Mouse (Mus musculus): ENCODE data around the gene B3gnt4. TPM values are rescaled to one million over a fixed set of nuclear protein-coding genes. Genes with fewer than 3 reads are reported as not detected.

The B3gnt4 gene
- polyA plus RNA-seq, 1 experiment from 2014 or later: not detected

DNA sequence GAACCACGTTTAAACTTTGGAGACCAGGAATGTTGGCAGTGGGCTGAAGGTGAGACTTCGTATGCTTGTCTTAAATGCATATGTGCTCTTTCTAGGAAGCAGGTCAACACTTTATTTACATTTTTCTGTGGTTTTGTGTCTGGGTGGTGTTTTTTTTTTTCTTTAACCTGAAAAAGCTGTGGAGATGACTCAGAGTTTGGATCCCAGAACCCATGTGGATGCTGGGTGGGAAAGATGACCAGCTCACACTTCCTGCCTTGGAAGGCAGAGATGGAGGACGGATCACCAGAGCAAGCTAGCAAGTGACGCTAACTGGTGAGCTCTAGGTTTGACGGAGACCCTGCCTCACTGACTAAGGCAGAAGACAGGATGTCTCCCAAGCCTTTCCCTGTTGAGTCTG lies 4.6 kb downstream of the B3gnt4 start:
- Histone ChIP-seq H3K36me3 (ENCODE audit: inconsistent target) (0 out of 2 replicates have a peak, but pooled peaks cover 8% of the 10 kb centered on the region), H3K4me3 (ENCODE audit: inconsistent target) (no peak overlapping the region), H3K27ac (no peak overlapping the region), H3K79me2 (ENCODE audit: inconsistent target) (no peaks in the 10 kb centered on the region)
- WGBS (ENCODE audit: missing documents): 97% methylated on average over 5 of the region's 5 CpGs

DNA sequence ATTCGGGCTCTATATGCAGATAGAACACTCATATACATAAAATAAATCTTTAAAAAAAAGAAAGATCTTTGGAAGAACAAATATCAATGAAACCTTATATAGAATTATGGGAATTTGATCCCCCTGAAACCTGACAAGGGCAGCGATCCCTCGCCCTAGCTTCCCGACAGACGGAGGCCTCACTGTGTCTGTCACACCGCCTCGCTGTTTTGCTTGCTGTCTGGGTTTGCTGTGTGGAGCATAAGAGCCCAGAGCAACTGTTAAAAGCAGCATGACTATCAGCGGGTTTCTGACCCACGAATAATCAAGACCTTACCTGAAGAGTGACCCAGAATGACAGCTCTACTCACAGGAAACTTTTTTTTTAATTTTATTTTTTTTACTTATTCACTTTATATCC lies 10.4 kb downstream of the B3gnt4 start:
- H3K27ac ChIP-seq: no peak overlapping the region
- H3K36me3 ChIP-seq (ENCODE audit: inconsistent target): 0 out of 2 replicates have a peak, but pooled peaks cover 8% of the 10 kb centered on the region
- no peaks in the 10 kb centered on the region for H3K79me2 ChIP-seq (ENCODE audit: inconsistent target)
- 91% methylated on average over 9 of the region's 9 CpGs for WGBS (ENCODE audit: missing documents)
- H3K4me3 ChIP-seq (ENCODE audit: inconsistent target): no peak overlapping the region

DNA sequence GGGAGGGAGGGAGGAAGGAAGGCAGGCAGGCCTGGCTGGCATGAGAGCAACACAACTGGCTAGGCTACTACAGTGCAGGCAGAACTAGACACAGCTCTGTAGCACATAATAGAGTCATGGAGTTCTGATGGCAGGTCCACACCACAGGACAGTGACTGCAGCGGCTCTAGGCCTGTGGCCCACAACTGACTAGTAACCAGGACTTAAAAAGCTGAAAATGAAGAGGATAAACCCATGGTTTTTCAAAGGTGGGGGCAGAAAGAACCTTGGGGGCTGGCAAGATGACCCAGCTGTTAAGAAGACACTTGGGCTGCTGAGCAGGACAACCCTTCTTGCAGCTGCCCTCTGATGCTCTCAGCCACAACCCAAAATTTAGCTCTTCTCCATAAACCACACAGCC lies 11.4 kb downstream of the B3gnt4 start:
- no peaks in the 10 kb centered on the region for H3K79me2 ChIP-seq (ENCODE audit: inconsistent target)
- 0 out of 2 replicates have a peak, but pooled peaks cover 8% of the 10 kb centered on the region for H3K36me3 ChIP-seq (ENCODE audit: inconsistent target)
- 100% methylated on average over 1 of the region's 1 CpGs for WGBS (ENCODE audit: missing documents)
- no peak overlapping the region for H3K4me3 ChIP-seq (ENCODE audit: inconsistent target)
- no peak overlapping the region for H3K27ac ChIP-seq

DNA sequence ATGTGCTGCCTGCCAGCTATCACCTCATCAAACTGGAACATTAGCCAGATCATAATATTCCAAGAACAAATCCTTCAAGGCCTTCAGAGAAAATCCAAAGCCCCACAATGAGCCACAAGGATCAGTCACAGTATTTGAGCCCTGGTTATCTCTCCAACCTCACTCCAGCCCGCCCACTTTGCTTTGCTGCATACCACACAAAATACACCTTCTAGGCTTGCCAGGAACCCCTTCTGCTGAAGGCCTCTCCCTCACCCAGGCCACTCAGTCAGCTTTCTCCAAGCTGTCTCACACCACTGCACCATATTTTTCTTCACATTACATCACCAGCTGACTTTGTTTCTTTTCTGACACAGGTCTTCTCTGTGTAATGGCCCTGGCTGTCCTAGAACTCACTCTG lies 11.9 kb downstream of the B3gnt4 start:
- 100% methylated on average over 1 of the region's 1 CpGs for WGBS (ENCODE audit: missing documents)
- Histone ChIP-seq H3K36me3 (ENCODE audit: inconsistent target) (peaks cover 13% of the 10 kb centered on the region; the same call in 1 of the 2 replicates), H3K27ac (no peak overlapping the region), H3K79me2 (ENCODE audit: inconsistent target) (no peaks in the 10 kb centered on the region), H3K4me3 (ENCODE audit: inconsistent target) (no peak overlapping the region)

DNA sequence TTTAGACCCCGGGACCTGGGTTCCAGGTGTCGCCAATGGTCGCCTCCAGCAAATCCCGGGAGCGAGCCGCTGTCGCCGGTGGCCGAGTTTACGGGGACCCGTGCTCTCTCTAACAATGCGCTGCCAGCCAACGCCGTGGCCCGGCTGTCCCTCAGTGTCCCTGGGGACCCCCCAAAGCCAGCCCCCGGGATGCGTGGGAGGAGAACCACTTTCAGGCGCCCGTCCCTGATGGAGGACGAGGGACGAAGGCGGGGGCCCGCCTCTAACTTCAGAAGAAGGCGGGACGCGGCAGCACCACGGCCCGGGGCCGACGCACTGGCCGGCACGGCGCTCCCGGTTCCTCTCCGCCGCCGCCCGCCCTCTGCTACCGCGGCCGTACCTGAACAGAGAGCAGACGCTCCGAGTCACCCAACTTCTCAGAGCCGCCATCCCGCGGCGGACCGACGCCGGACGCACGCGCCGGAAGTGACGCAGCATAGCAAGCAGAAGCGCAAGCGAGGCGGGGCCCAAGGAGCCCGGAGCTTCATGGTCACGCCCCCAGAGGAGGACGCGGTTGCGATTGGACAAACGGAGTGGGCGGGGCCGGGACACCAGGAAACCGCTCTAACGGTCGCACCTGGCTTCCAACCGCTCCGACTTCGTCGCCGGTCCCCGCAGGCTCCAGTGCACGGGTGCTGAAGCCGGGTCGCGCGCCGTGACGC lies 13.6 kb downstream of the B3gnt4 start, which contains the start of gene Diablo:
Diablo (minus strand) TSS at position 485 of the 701 bp plus-strand sequence.
- Histone ChIP-seq H3K27ac (no peak within 1 kb of the TSS), H3K79me2 (ENCODE audit: inconsistent target) (no peaks in the 10 kb centered on the region)

DNA sequence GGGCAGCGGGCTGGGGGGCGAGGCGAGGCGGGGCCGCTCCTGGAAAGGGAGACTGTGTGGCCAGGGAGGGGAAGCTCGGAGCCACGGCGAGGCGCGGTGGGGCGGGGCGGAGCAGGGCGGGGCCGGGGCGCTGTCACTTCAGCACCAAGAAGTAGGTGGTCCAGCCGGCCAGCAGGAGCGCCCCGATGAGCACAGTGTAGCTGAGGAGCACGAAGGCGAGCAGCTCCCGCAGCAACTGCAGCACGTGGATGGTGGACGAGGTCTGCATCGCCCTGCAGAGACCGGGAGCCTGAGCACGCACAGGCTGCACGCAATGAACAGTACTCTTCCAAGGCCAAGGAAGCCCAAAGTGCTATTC lies 14.1 kb downstream of the B3gnt4 start:
- Histone ChIP-seq H3K79me2 (ENCODE audit: inconsistent target) (no peaks in the 10 kb centered on the region), H3K4me3 (ENCODE audit: inconsistent target) (no peak overlapping the region), H3K27ac (no peak overlapping the region), H3K36me3 (ENCODE audit: inconsistent target) (peaks cover 26% of the 10 kb centered on the region)
- WGBS (ENCODE audit: missing documents): under 1% methylated on average over 27 of the region's 27 CpGs

More for the DNA sequence above, 13.6 kb downstream of the B3gnt4 start, which contains the start of gene Diablo:
- Histone ChIP-seq H3K36me3 (ENCODE audit: inconsistent target) (peaks cover 21% of the 10 kb centered on the region; the same call in 1 of the 2 replicates), H3K4me3 (ENCODE audit: inconsistent target) (peak within 1 kb of the TSS; percentile 46)
- WGBS (ENCODE audit: missing documents): 1% methylated on average over 73 of the region's 82 CpGs

DNA sequence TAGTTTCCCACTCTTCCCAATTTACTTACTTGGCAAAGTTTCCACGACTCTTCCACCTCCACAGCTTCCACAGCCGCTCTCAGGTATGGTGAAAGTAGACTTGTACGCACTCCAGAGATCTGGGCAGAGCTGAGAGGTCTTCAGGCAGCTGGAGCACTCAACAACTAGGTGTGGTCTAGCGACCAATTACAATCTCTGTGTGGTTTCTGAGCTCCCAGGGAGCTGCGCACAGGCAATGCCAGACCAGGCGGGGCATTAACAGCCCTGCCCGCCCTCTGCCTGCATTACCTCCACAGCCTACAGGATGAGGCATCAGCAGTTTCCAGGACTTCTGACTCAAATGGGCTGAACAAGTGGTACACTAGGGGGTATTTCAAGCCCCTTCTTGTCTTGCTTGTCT lies 15.0 kb downstream of the B3gnt4 start, which contains the start of gene Gm49027:
Gm49027 (minus strand) TSS at position 208 of the 400 bp plus-strand sequence.
- 90% methylated on average over 7 of the region's 7 CpGs for WGBS (ENCODE audit: missing documents)
- Histone ChIP-seq H3K4me3 (ENCODE audit: inconsistent target) (no peak within 1 kb of the TSS), H3K27ac (no peak within 1 kb of the TSS), H3K79me2 (ENCODE audit: inconsistent target) (no peaks in the 10 kb centered on the region), H3K36me3 (ENCODE audit: inconsistent target) (peaks cover 35% of the 10 kb centered on the region)

DNA sequence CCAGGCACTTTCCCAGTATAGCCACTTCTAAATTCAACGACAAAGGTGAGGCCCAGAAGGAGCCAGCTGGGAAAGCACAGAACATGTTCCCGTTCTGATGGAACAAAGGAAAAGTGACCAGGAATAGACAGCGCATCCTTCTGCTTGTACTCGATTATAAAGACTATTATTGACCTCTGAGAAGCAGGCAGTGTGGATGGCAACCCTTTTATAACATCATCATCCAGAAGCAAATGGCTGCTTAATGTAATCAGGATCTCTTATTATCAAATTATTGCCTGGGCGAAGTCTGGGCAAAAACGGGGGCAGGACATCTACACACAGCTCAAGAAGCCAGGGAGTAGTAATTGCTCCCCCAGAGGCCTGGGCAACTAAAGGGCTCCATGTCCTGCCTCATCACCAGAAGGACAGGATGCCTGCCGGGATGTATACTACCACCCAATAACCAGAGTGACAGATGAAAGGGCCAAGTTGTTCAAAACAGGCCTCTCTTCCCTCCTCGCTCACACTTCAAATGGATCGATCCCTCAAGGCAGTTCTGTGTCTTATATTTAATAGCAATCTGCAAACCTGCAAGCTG lies 15.7 kb downstream of the B3gnt4 start:
- Histone ChIP-seq H3K36me3 (ENCODE audit: inconsistent target) (peaks cover 42% of the 10 kb centered on the region), H3K27ac (no peak overlapping the region), H3K4me3 (ENCODE audit: inconsistent target) (no peak overlapping the region), H3K79me2 (ENCODE audit: inconsistent target) (no peaks in the 10 kb centered on the region)
- WGBS (ENCODE audit: missing documents): 93% methylated on average over 9 of the region's 9 CpGs

DNA sequence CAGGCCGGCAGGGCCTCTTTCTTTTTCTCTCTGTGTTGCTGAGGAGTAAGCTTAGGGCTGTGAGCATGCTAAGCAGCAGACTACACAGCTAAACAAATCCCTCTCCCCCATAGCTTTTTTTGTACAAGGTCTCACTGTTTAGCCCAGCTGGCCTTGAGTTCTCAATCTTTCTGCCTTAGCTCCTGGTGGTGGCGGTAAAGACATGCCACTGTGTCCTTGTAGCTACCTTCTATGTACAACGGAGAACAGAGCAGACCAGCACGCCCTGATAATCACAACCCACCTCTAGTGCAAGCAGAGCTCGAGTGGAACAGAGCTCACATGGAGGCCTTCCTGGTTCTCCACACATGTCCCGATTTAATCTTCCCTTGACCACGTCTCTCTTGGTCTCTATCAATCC lies 18.4 kb downstream of the B3gnt4 start:
- Histone ChIP-seq H3K4me3 (ENCODE audit: inconsistent target) (no peak overlapping the region), H3K36me3 (ENCODE audit: inconsistent target) (peaks cover 69% of the 10 kb centered on the region), H3K79me2 (ENCODE audit: inconsistent target) (no peaks in the 10 kb centered on the region), H3K27ac (no peak overlapping the region)
- WGBS (ENCODE audit: missing documents): 88% methylated on average over 7 of the region's 7 CpGs

DNA sequence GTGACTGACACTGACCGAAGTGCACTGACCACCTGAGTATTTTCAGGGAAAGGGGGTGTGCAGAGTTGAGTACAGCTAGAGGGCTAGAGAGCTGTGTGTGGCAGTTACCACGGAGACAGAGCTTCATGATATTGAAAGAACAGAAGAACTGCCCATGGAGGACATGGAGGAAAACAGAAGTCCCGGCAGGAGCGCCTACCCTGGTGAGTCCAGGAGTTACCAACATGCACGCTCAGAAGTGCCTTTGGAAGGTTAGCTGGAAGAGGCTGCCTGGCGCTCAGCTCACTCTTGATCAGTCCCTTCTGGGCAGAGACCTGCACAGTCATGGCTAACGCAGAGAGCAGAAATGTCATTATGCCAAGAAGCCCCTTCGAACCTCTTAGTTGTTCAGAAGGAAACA lies 19.8 kb downstream of the B3gnt4 start:
- no peak overlapping the region for H3K27ac ChIP-seq
- peaks cover 83% of the 10 kb centered on the region for H3K36me3 ChIP-seq (ENCODE audit: inconsistent target)
- 93% methylated on average over 8 of the region's 8 CpGs for WGBS (ENCODE audit: missing documents)
- H3K79me2 ChIP-seq (ENCODE audit: inconsistent target): no peaks in the 10 kb centered on the region
- H3K4me3 ChIP-seq (ENCODE audit: inconsistent target): no peak overlapping the region

DNA sequence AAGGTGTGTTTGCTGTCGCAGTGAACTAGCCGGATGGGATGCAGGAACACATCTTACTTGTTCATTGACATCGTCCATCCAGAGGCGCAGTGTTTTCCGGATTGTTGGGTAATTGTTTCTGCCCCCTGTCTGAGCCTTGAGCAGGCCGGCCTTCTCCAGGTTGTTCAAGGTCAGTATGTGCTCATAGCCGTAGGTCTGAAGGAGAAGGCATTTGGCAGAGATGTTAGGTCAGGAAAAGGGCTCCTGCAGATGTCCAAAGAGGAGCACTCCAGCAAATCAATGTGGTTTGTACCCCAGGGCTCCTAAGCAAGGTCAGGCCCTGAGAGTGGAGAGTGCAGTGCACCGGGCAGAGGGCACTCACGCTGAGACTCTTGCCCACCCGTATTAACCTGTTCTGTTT lies 23.5 kb downstream of the B3gnt4 start:
- Histone ChIP-seq H3K4me3 (ENCODE audit: inconsistent target) (no peak overlapping the region), H3K36me3 (ENCODE audit: inconsistent target) (peaks cover 88% of the 10 kb centered on the region), H3K79me2 (ENCODE audit: inconsistent target) (no peaks in the 10 kb centered on the region), H3K27ac (no peak overlapping the region)
- 96% methylated on average over 10 of the region's 10 CpGs for WGBS (ENCODE audit: missing documents)

DNA sequence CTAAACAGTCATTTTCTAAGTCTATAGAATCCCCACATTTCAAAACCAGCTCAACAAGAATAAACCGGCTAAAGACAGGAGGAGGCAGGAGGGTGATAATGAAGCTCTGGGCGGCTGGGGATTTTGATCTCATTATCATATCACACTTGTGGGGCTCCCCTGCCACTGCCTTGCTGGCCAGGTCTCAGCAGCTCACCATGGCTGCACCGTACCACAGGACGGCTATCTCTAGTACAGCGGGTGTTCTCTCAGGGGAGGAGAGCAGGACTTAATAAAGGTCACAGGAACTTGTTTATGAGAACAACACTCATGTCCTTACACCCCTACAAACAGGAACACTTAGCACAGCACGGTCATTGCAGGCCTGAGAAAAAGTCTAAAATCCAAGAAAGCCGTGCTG lies 45.4 kb downstream of the B3gnt4 start:
- no peak overlapping the region for H3K4me3 ChIP-seq (ENCODE audit: inconsistent target)
- H3K27ac ChIP-seq: no peak overlapping the region
- WGBS (ENCODE audit: missing documents): 94% methylated on average over 7 of the region's 7 CpGs
- H3K36me3 ChIP-seq (ENCODE audit: inconsistent target): peaks cover 54% of the 10 kb centered on the region
- H3K79me2 ChIP-seq (ENCODE audit: inconsistent target): peaks cover 8% of the 10 kb centered on the region; the same call in 1 of the 2 replicates

DNA sequence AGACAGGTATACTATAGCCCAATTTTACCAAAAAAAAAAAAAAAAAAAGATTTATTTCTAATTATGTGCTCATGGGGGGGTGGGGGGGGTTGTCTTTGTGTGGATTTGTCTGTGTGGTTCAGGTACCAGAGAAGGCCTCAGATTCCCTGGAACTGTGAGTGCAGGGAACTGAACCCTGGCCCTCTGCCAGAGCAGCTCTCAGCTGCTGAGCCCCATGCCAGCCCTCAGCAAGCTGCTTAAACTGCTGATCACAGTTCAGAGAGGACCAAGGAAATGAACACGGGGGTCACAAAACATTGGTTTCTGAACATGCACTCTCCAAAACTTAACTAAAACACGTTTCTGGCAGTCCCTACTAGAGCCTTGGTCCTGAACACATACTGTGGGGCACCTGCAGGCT lies 46.2 kb downstream of the B3gnt4 start:
- H3K36me3 ChIP-seq (ENCODE audit: inconsistent target): peaks cover 62% of the 10 kb centered on the region
- no peak overlapping the region for H3K27ac ChIP-seq

DNA sequence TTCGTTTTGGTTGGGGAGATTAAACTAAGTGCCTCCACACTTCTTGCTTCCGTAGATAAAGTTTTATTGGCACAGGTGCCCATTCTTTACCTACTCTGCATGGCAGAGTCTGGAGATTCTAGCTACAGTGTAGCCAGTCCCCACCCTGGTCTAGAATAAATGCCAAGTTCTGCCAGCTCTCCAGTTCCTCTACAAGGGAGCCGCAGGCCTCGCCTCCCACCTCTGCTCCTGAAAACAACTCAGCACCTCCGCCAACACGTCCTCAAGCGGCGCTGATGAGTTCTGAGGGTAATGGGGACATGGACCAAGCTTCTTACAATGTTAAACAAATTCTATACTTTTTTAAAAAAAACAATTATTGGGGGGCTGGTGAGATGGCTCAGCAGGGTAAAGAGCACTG lies 49.3 kb downstream of the B3gnt4 start:
- peaks cover 41% of the 10 kb centered on the region; the same call in 1 of the 2 replicates for H3K79me2 ChIP-seq (ENCODE audit: inconsistent target)
- H3K4me3 ChIP-seq (ENCODE audit: inconsistent target): no peak overlapping the region
- WGBS (ENCODE audit: missing documents): 94% methylated on average over 8 of the region's 8 CpGs
- no peak overlapping the region for H3K27ac ChIP-seq
- H3K36me3 ChIP-seq (ENCODE audit: inconsistent target): peaks cover 84% of the 10 kb centered on the region

More for the DNA sequence above, 46.2 kb downstream of the B3gnt4 start:
- no peak overlapping the region for H3K4me3 ChIP-seq (ENCODE audit: inconsistent target)
- WGBS (ENCODE audit: missing documents): 84% methylated on average over 2 of the region's 2 CpGs
- H3K79me2 ChIP-seq (ENCODE audit: inconsistent target): peaks cover 15% of the 10 kb centered on the region; the same call in 1 of the 2 replicates

DNA sequence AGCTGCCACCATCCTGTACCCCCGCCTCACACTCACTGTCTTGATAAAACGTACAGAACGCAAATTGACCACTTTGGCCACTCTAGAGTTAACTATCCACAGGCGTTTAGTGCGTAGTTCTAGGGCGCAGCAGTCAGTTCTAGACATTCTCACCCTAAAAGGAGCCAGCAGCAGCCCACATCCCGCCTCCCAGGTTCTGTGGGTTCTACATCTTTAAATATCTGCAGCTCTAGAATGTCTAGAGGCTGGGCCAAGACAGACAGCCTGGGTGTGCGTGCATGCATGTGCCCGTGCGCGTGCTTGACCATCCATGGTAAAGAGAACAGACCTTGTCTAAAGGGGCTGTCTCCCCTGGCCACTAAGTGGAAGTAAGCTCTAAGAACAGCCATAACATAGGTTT lies 50.9 kb downstream of the B3gnt4 start:
- H3K79me2 ChIP-seq (ENCODE audit: inconsistent target): peaks cover 56% of the 10 kb centered on the region; the same call in 1 of the 2 replicates
- 95% methylated on average over 11 of the region's 11 CpGs for WGBS (ENCODE audit: missing documents)

More for the DNA sequence above, 50.9 kb downstream of the B3gnt4 start:
- peaks cover 90% of the 10 kb centered on the region for H3K36me3 ChIP-seq (ENCODE audit: inconsistent target)
- H3K4me3 ChIP-seq (ENCODE audit: inconsistent target): no peak overlapping the region
- no peak overlapping the region for H3K27ac ChIP-seq

All from macrophage (primary cell).